Mouse (Mus musculus) adrenal gland, adult 2 months (tissue): ENCODE measurements around the gene Calm3. TPM values are rescaled to one million over a fixed set of nuclear protein-coding genes. Genes with fewer than 3 reads are reported as not detected.

Experiments
- polyA plus RNA-seq: library from polyadenylated mRNA; depleted of rRNA; stranded (reverse); fragments of >200 nt; gene quantifications from 2 replicates; pipeline ENCODE4 v1.2.3, GENCODE M21; 2012; rRNA removed
- total RNA-seq, 2 experiments: library from RNA; stranded (reverse); gene quantifications; 2 replicates each; pipeline ENCODE4 v1.2.3; 2021

Gene Calm3
- total and polyA plus RNA-seq, 3 experiments = 254 to 408 (median 261) TPM

Other genes with a start within 250 kb of the Calm3 start
- not detected for gene Ceacam15, start 248.4 kb downstream of the Calm3 start, total RNA-seq
- gene Ceacam15, start 248.4 kb downstream of the Calm3 start, polyA plus RNA-seq = not detected in 2 replicates
- not detected for gene Ceacam9, start 202.2 kb downstream of the Calm3 start, total RNA-seq
- gene Ceacam9, start 202.2 kb downstream of the Calm3 start, polyA plus RNA-seq = not detected in 2 replicates
- gene Ap2s1, start 185.7 kb downstream of the Calm3 start, total RNA-seq = 100 to 1,000 TPM; 138 to 139 TPM
- gene Ap2s1, start 185.7 kb downstream of the Calm3 start, polyA plus RNA-seq = 331 and 352 TPM in 2 replicates
- gene Slc1a5, start 142.8 kb downstream of the Calm3 start, total RNA-seq = 100 to 1,000 TPM; 144 to 291 TPM
- 220 and 344 TPM in 2 replicates for gene Slc1a5, start 142.8 kb downstream of the Calm3 start, polyA plus RNA-seq
- 10 to 100 TPM; 58.9 to 64.1 TPM for gene Strn4, start 108.2 kb downstream of the Calm3 start, total RNA-seq
- 121 and 138 TPM in 2 replicates for gene Strn4, start 108.2 kb downstream of the Calm3 start, polyA plus RNA-seq
- 10 to 100 TPM; 23.9 to 29.5 TPM for gene Fkrp, start 107.4 kb downstream of the Calm3 start, total RNA-seq
- gene Fkrp, start 107.4 kb downstream of the Calm3 start, polyA plus RNA-seq = 46.3 and 49.6 TPM in 2 replicates
- 10 to 100 TPM; 16.0 to 18.4 TPM for gene Prkd2, start 81.2 kb downstream of the Calm3 start, total RNA-seq
- gene Prkd2, start 81.2 kb downstream of the Calm3 start, polyA plus RNA-seq = 39.2 and 47.2 TPM in 2 replicates
- gene Dact3, start 48.8 kb downstream of the Calm3 start, total RNA-seq = 1 to 10 TPM; 2.5 to 5.3 TPM
- gene Dact3, start 48.8 kb downstream of the Calm3 start, polyA plus RNA-seq = 16.2 and 22.1 TPM in 2 replicates
- gene Gng8, start 32.3 kb downstream of the Calm3 start, total RNA-seq = under 1 TPM; 0.43 to 0.69 TPM
- gene Gng8, start 32.3 kb downstream of the Calm3 start, polyA plus RNA-seq = 1.0 and 1.7 TPM in 2 replicates
- 1 to 10 TPM in 1 of 2 experiments, under 1 TPM in 1; 0.98 to 3.8 TPM for gene Ptgir, start 17.6 kb downstream of the Calm3 start, total RNA-seq
- 4.0 and 4.8 TPM in 2 replicates for gene Ptgir, start 17.6 kb downstream of the Calm3 start, polyA plus RNA-seq
- 10 to 100 TPM; 19.7 to 47.9 TPM for gene Pnmal2, start 20.6 kb upstream of the Calm3 start, total RNA-seq
- 9.9 and 10.9 TPM in 2 replicates for gene Pnmal2, start 20.6 kb upstream of the Calm3 start, polyA plus RNA-seq
- gene Pnmal1, start 35.6 kb upstream of the Calm3 start, total RNA-seq = 1 to 10 TPM; 2.6 to 7.2 TPM
- 0.45 and 0.57 TPM in 2 replicates for gene Pnmal1, start 35.6 kb upstream of the Calm3 start, polyA plus RNA-seq
- 1 to 10 TPM; 1.1 to 1.6 TPM for gene Gm42372, start 59.0 kb upstream of the Calm3 start, total RNA-seq
- 0.13 and 0.33 TPM in 2 replicates for gene Gm42372, start 59.0 kb upstream of the Calm3 start, polyA plus RNA-seq
- gene Ccdc8, start 68.6 kb upstream of the Calm3 start, total RNA-seq = 10 to 100 TPM; 13.6 to 28.9 TPM
- 7.3 and 7.5 TPM in 2 replicates for gene Ccdc8, start 68.6 kb upstream of the Calm3 start, polyA plus RNA-seq
- gene Ppp5c, start 103.8 kb upstream of the Calm3 start, total RNA-seq = 10 to 100 TPM; 82.2 to 86.0 TPM
- 164 and 179 TPM in 2 replicates for gene Ppp5c, start 103.8 kb upstream of the Calm3 start, polyA plus RNA-seq
- 1 to 10 TPM; 1.6 to 3.2 TPM for gene Hif3a, start 138.3 kb upstream of the Calm3 start, total RNA-seq
- 3.1 and 4.0 TPM in 2 replicates for gene Hif3a, start 138.3 kb upstream of the Calm3 start, polyA plus RNA-seq
- gene Psg16, start 149.9 kb upstream of the Calm3 start, total RNA-seq = under 1 TPM; 0.35 to 0.58 TPM
- 0.13 and 0.33 TPM in 2 replicates for gene Psg16, start 149.9 kb upstream of the Calm3 start, polyA plus RNA-seq
- gene Ceacam3, start 226.2 kb upstream of the Calm3 start, total RNA-seq = not detected
- not detected in 2 replicates for gene Ceacam3, start 226.2 kb upstream of the Calm3 start, polyA plus RNA-seq